Mouse (Mus musculus) lung, adult 2 months (tissue): ENCODE results near the gene Tecpr1. TPM values are rescaled to one million over a fixed set of nuclear protein-coding genes. Genes with fewer than 3 reads are reported as not detected.

Experiments
- DNase-seq: peaks from one replicate; pipeline ENCODE4 v3.0.0; 2022
- H3K4me1 ChIP-seq: fragments of 200-500 bp; 2 replicates; pipeline ENCODE4 v1.6.1; 2011; ENCODE audit warnings: low read length; ENCODE audit not compliant: control insufficient read depth, insufficient read depth
- H3K4me3 ChIP-seq: fragments of 200-500 bp; replicated peaks from 2 replicates; pipeline ENCODE3; 2011; ENCODE audit warnings: low read depth, mild to moderate bottlenecking, control low read depth, low read length; ENCODE audit errors: extremely low read depth
- CTCF ChIP-seq: fragments of 200-500 bp; IDR thresholded peaks from 2 replicates; pipeline ENCODE4 v1.5.1; 2011; ENCODE audit warnings: mild to moderate bottlenecking, low read length, control low read depth; ENCODE audit not compliant: insufficient read depth
- POLR2A ChIP-seq: fragments of 200-500 bp; IDR thresholded peaks from 2 replicates; pipeline ENCODE4 v1.6.1; 2011; ENCODE audit warnings: low read depth, mild to moderate bottlenecking, control low read depth, low read length, borderline replicate concordance; ENCODE audit errors: extremely low read depth
- WGBS: fragments of 180-500 bp; shearing (Covaris S2); methylation state at CpG from one replicate; pipeline ENCODE4 v1.1.7; 2018; 5-methylcytosine and 5-hydroxymethylcytosine counted together
- polyA plus RNA-seq: library from polyadenylated mRNA; depleted of rRNA; stranded (reverse); fragments of >200 nt; gene quantifications from 2 replicates; pipeline ENCODE4 v1.2.3, GENCODE M21; 2012; rRNA removed

Gene Tecpr1
- polyA plus RNA-seq, 1 experiment: 117 TPM

- 65% methylated on average over 10 of the region's 10 CpGs for WGBS
- DNase-seq: peak; percentile 56
- no peak for TF ChIP-seq POLR2A
- TF ChIP-seq CTCF: no peak
- peaks cover 7% of the 10 kb centered on the region for H3K4me1 ChIP-seq
- H3K4me3 ChIP-seq: no peak overlapping the region
These were observed 60.5 kb downstream of the Tecpr1 start for GRCm38 (mm10) chr5:144162813-144163517.

GRCm38 (mm10) chr5:144162080-144162812 is 61.2 kb downstream of the Tecpr1 start:
- DNase-seq: no peak
- peaks cover 12% of the 10 kb centered on the region for H3K4me1 ChIP-seq
- WGBS: 92% methylated on average over 5 of the region's 5 CpGs
- TF ChIP-seq CTCF (no peak), POLR2A (no peak)
- no peak overlapping the region for H3K4me3 ChIP-seq

- 75% methylated on average over 8 of the region's 8 CpGs for WGBS
- no peak for TF ChIP-seq POLR2A
- no peak for TF ChIP-seq CTCF
- Histone ChIP-seq H3K4me3 (no peak overlapping the region), H3K4me1 (peaks cover 17% of the 10 kb centered on the region)
- DNase-seq: no peak
These were observed 64.3 kb downstream of the Tecpr1 start for GRCm38 (mm10) chr5:144159137-144159536.

GRCm38 (mm10) chr5:144158604-144159003 is 64.8 kb downstream of the Tecpr1 start:
- H3K4me1 ChIP-seq: peaks cover 17% of the 10 kb centered on the region
- H3K4me3 ChIP-seq: no peak overlapping the region
- WGBS: 19% methylated on average over 4 of the region's 4 CpGs
- peak; percentile 68 for DNase-seq
- TF ChIP-seq POLR2A (0 out of 2 replicates have a peak, but pooled peaks have one; percentile 26), CTCF (no peak)

- 15% methylated on average over 7 of the region's 7 CpGs for WGBS
- peak; percentile 55 for DNase-seq
- H3K4me1 ChIP-seq: peaks cover 17% of the 10 kb centered on the region
- H3K4me3 ChIP-seq: no peak overlapping the region
- TF ChIP-seq CTCF: peak; percentile 46
- TF ChIP-seq POLR2A: no peak
These were observed 68.9 kb downstream of the Tecpr1 start for GRCm38 (mm10) chr5:144154528-144154927.

GRCm38 (mm10) chr5:144151270-144151669 is 72.1 kb downstream of the Tecpr1 start:
- Histone ChIP-seq H3K4me3 (no peak overlapping the region), H3K4me1 (no peaks in the 10 kb centered on the region; the same call in 1 of the 2 replicates)
- 69% methylated on average over 4 of the region's 4 CpGs for WGBS
- no peak for DNase-seq
- TF ChIP-seq CTCF: no peak
- no peak for TF ChIP-seq POLR2A

GRCm38 (mm10) chr5:144149530-144149929 is 73.9 kb downstream of the Tecpr1 start:
- 93% methylated on average over 4 of the region's 4 CpGs for WGBS
- no peak overlapping the region for H3K4me3 ChIP-seq
- no peaks in the 10 kb centered on the region; the same call in 1 of the 2 replicates for H3K4me1 ChIP-seq
- DNase-seq: no peak
- no peak for TF ChIP-seq CTCF
- no peak for TF ChIP-seq POLR2A

- Histone ChIP-seq H3K4me3 (no peak overlapping the region), H3K4me1 (no peaks in the 10 kb centered on the region)
- no peak for DNase-seq
- TF ChIP-seq CTCF (no peak), POLR2A (no peak)
These were observed 76.5 kb downstream of the Tecpr1 start for GRCm38 (mm10) chr5:144146898-144147297.

Other genes starting within 250 kb of the Tecpr1 start
- gene Ccz1, start 208.7 kb downstream of the Tecpr1 start, polyA plus RNA-seq: 8.3 and 13.4 TPM in 2 replicates
- gene Ocm, start 196.9 kb downstream of the Tecpr1 start, polyA plus RNA-seq: not detected in 2 replicates
- 20.1 and 24.2 TPM in 2 replicates for gene Lmtk2, start 123.2 kb downstream of the Tecpr1 start, polyA plus RNA-seq
- 1.1 and 1.6 TPM in 2 replicates for gene Bhlha15, start 33.3 kb downstream of the Tecpr1 start, polyA plus RNA-seq
- 164 and 182 TPM in 2 replicates for gene Bri3, start 20.8 kb upstream of the Tecpr1 start, polyA plus RNA-seq
- 20.4 and 22.6 TPM in 2 replicates for gene Baiap2l1, start 134.5 kb upstream of the Tecpr1 start, polyA plus RNA-seq